Mouse (Mus musculus) megakaryocyte, embryonic 14.5 days (primary cell): ENCODE results near the gene Gm20388. TPM values are rescaled to one million over a fixed set of nuclear protein-coding genes. Genes with fewer than 3 reads are reported as not detected.

Source experiments
- H3K27me3 ChIP-seq: replicated peaks from 2 replicates; pipeline ENCODE3; 2012; ENCODE audit warnings: inconsistent platforms
- H3K36me3 ChIP-seq: replicated peaks from 2 replicates; pipeline ENCODE3; 2012; ENCODE audit warnings: low read length, inconsistent platforms, mixed read lengths
- H3K4me1 ChIP-seq: 2 replicates; pipeline ENCODE4 v1.6.1; 2012; ENCODE audit warnings: inconsistent platforms
- H3K4me3 ChIP-seq: replicated peaks from 2 replicates; pipeline ENCODE3; 2012; ENCODE audit warnings: moderate library complexity, mild to moderate bottlenecking, inconsistent platforms
- H3K9me3 ChIP-seq: 2 replicates; pipeline ENCODE4 v1.6.1; 2012; ENCODE audit warnings: inconsistent platforms
- FLI1 ChIP-seq: IDR thresholded peaks from 2 replicates; pipeline ENCODE4 v1.6.1; 2012; ENCODE audit warnings: low read length, inconsistent platforms, mixed read lengths
- GATA1 ChIP-seq: IDR thresholded peaks from 3 replicates; pipeline ENCODE4 v1.6.1; 2012; ENCODE audit warnings: mixed read lengths, low read length, inconsistent platforms, borderline replicate concordance
- polyA plus RNA-seq: library from polyadenylated mRNA; stranded (reverse); fragments of >175 nt; gene quantifications from 2 replicates; pipeline ENCODE4 v1.2.3, GENCODE M21; 2012; ENCODE audit warnings: low replicate concordance; ENCODE audit not compliant: insufficient read depth

The Gm20388 gene
- polyA plus RNA-seq, 1 experiment, result 111 TPM

DNA sequence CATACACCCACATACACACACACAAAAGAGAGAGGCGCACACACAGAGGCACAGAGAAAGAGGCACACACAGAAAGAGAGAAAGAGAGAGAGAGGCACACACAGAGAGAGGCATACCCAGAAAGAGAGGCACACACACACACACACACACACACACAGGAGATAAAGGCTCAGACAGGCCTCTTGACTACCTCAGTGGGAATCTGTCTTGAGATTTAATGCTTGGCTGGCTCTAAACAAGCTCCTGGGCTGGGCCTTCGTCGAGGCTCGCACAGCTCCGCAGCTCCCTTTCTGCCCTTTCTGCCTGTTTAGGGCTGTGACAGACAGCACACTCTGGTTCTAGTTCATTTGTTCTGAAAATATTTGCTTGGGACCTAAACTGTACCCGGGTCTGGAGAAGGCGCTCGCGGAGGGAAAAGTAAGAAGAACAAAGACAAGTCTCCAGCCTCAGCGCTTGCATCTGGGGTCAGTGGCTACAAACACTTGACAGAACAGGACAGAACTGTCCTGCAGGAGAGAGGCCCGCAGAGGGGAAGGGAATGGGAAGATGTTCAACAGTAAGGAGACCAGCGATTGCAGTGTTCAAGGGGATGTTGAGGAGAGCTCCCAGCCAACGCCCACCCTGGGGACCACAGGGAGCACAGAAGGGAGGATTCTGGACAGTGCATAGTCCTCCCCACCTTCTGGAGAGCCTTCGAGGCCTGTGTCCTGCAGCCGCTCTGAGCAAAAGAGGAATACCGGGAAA is 3880.6 kb downstream of the Gm20388 start:
- no peak for TF ChIP-seq GATA1
- no peak for TF ChIP-seq FLI1
- no peak overlapping the region for H3K4me3 ChIP-seq
- peaks cover 29% of the 10 kb centered on the region for H3K4me1 ChIP-seq
- peaks cover 45% of the 10 kb centered on the region for H3K27me3 ChIP-seq
- no peaks in the 10 kb centered on the region for H3K36me3 ChIP-seq
- H3K9me3 ChIP-seq, result no peaks in the 10 kb centered on the region

DNA sequence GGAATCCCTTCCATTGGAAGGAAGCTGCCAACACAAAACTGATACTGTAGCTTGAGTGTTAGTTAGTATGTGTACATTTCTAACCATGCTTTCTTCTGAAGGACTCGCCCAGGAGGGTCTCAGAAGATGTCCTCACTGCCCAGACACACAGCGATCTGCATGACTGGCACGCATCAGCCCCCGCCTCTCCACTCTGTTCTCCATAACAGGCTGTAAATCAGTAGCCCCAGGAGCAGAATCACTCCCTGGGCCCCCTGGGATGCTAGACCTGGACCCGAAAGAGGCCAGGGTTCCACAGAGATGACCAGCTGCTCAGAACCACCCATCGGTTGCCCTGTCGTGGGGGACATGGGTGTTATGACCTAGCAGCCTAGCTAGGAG is 3881.2 kb downstream of the Gm20388 start:
- Histone ChIP-seq H3K4me1 (peaks cover 29% of the 10 kb centered on the region), H3K36me3 (no peaks in the 10 kb centered on the region), H3K9me3 (no peaks in the 10 kb centered on the region), H3K27me3 (peaks cover 48% of the 10 kb centered on the region), H3K4me3 (no peak overlapping the region)
- TF ChIP-seq GATA1, result no peak
- no peak for TF ChIP-seq FLI1

DNA sequence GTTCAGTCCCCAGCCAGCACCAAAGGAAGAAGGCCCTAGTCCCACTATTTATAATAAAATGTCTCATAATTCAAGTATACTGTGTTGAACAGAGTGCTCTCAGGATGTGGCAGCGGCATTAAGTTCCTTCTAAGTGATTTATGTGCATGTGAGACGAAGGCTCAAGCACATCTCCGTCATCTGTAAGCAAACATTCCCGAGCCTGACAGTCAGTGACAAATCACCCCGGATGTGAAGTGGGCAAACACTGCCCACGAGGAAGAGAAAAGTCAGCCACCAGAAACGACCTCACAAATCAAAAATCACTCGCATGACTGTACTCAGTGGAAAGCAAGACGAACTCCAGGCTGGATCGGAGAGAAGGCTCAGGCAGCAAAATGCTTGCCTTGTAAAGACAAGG is 3883.3 kb downstream of the Gm20388 start:
- H3K9me3 ChIP-seq, result peaks cover 5% of the 10 kb centered on the region; the same call in 1 of the 2 replicates
- TF ChIP-seq FLI1 (no peak), GATA1 (no peak)
- no peaks in the 10 kb centered on the region for H3K36me3 ChIP-seq
- peaks cover 38% of the 10 kb centered on the region for H3K4me1 ChIP-seq
- H3K27me3 ChIP-seq, result peaks cover 58% of the 10 kb centered on the region
- no peak overlapping the region for H3K4me3 ChIP-seq

DNA sequence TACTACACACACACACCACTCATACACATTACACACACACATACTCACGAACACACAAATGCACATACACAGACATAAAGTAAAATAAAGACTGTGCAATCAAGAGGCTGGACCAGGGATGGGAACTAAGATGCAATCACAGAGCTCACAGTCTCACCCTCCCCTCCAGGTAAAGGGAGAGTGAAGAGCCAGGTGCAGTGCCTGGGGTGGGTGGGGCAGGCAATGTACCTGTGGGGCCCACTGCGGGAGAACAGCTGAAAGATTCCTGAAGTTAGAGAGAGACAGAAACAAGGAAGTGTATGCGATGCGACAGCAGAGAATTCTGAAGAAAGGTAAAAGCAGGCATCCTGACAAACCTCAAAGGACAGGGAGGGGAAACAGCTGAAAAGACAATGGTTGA is 3884.1 kb downstream of the Gm20388 start:
- H3K4me1 ChIP-seq, result peaks cover 38% of the 10 kb centered on the region
- peaks cover 55% of the 10 kb centered on the region for H3K27me3 ChIP-seq
- TF ChIP-seq FLI1 (no peak), GATA1 (no peak)
- no peaks in the 10 kb centered on the region for H3K36me3 ChIP-seq
- peaks cover 5% of the 10 kb centered on the region; the same call in 1 of the 2 replicates for H3K9me3 ChIP-seq
- no peak overlapping the region for H3K4me3 ChIP-seq

DNA sequence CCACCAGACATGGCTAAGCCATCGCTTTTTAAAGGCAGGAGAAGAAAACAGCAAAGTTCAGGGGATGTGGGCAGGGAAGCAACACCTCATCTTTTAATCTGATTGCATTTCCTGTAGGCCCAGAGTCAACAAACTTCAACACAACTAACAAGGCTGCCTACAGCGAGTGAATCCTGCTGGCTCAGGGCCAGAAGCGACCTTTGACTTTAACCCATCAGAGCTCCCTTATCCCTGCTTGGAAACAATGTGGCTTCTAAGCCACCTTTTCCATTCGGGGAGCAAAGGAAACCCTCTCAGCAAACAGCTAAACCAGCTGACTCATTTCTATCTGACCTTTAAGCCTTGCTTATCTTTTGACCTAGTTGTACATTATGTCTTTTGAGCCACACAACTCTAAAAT is 3886.1 kb downstream of the Gm20388 start:
- Histone ChIP-seq H3K4me3 (no peak overlapping the region), H3K36me3 (no peaks in the 10 kb centered on the region), H3K27me3 (peaks cover 44% of the 10 kb centered on the region), H3K4me1 (peaks cover 34% of the 10 kb centered on the region), H3K9me3 (peaks cover 15% of the 10 kb centered on the region)
- TF ChIP-seq GATA1 (no peak), FLI1 (no peak)

DNA sequence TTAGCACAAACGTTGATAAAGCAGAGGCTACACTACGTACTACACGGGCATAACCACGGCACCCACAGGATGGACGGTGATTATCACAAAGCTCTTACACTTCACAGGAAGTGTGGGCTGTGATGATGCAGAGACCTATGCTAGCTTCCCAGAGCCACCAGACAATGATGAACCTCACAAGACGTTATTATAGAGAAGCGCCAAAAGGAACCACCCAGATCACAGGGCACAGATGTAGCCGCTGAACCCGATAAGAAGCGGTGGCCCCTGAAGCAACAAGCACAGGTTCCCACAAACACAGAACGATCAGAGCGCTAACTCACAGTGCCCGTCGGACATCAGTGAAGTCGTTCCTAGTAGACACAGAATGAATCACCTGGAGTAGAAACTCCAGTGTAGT is 3887.3 kb downstream of the Gm20388 start:
- Histone ChIP-seq H3K36me3 (no peaks in the 10 kb centered on the region), H3K9me3 (peaks cover 16% of the 10 kb centered on the region), H3K4me3 (no peak overlapping the region), H3K4me1 (peaks cover 34% of the 10 kb centered on the region), H3K27me3 (peaks cover 34% of the 10 kb centered on the region)
- TF ChIP-seq FLI1, result no peak
- TF ChIP-seq GATA1, result no peak

DNA sequence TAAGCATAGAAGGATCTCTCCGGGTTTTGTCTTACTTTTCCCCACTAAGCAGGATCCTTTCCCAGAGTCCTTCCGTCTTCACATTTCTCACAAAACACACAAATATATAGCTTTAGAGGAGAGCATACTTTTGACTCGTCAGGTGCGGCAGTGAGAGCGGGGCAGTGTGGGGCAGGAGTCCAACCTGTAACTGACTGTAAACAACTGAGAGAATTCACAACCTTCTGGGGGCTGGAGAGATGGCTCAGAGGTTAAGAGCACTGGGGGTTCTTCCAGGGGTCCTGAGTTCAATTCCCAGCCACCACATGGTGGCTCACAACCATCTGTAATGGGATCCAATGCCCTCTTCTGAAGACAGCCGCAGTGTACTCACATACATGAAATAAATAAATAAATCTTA is 3888.8 kb downstream of the Gm20388 start:
- Histone ChIP-seq H3K4me1 (peaks cover 30% of the 10 kb centered on the region), H3K9me3 (peaks cover 16% of the 10 kb centered on the region), H3K36me3 (no peaks in the 10 kb centered on the region), H3K27me3 (peaks cover 25% of the 10 kb centered on the region), H3K4me3 (no peak overlapping the region)
- no peak for TF ChIP-seq FLI1
- no peak for TF ChIP-seq GATA1

DNA sequence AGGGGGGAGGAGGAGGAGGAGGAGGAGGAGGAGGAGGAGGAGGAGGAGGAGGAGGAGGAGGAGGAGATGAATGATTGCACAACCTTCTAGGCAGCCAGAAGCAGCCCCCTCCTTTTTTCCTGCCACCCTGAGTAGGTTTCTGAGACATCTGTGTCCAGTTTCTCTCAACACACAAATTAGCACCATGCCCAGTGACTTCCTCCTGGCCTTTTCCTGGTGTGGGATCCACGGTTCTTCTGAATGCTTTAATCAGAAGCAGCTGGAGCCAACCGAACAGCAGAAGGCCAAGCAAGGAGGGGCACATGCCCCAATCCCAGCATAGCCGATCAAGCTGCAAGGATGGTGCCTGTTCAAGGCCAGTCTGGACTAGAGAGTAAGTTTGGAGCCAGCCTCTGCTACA is 3889.2 kb downstream of the Gm20388 start:
- Histone ChIP-seq H3K4me3 (no peak overlapping the region), H3K4me1 (peaks cover 30% of the 10 kb centered on the region), H3K9me3 (peaks cover 16% of the 10 kb centered on the region), H3K36me3 (no peaks in the 10 kb centered on the region), H3K27me3 (peaks cover 21% of the 10 kb centered on the region)
- TF ChIP-seq FLI1 (no peak), GATA1 (no peak)

DNA sequence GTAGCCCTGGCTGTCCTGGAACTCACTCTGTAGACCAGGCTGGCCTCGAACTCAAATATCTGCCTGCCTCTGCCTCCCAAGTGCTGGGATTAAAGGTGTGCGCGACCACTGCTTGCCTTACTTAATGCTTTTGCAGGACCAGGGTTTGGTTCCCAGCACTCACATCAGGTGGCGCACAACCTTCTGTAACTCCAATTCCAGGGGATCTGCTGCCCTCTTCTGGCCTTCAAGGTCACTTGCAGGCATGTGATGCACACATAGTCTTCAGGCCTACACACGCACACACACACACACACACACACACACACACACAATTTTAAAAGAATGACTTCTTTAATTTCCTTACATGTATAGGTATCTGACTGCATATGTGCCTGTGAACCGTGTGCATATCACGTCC is 3890.2 kb downstream of the Gm20388 start:
- peaks cover 21% of the 10 kb centered on the region for H3K27me3 ChIP-seq

DNA sequence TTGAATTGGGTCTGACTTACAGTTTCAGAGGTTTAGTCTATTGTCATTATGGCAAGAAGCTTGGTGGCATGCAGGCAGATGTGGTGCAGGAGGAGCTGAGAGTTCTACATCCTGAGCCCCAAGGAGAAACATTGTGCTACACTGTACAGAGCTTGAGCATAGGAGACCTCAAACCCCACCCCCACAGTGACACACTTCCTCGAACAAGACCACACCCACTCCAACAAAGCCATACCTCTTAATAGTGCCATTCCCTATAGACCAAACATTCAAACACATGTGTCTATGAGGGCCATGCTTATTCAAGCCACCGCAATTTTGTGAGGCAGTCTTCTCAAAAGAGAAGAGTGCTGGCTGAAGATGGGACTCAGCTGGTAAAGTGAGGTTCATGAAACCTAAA is 3890.9 kb downstream of the Gm20388 start:
- Histone ChIP-seq H3K4me1 (peaks cover 41% of the 10 kb centered on the region), H3K36me3 (no peaks in the 10 kb centered on the region), H3K9me3 (peaks cover 16% of the 10 kb centered on the region), H3K4me3 (no peak overlapping the region), H3K27me3 (peaks cover 19% of the 10 kb centered on the region)
- TF ChIP-seq FLI1 (no peak), GATA1 (no peak)

More for the DNA sequence above, 3890.2 kb downstream of the Gm20388 start:
- H3K36me3 ChIP-seq, result no peaks in the 10 kb centered on the region
- H3K4me3 ChIP-seq, result no peak overlapping the region
- H3K9me3 ChIP-seq, result peaks cover 16% of the 10 kb centered on the region
- H3K4me1 ChIP-seq, result peaks cover 38% of the 10 kb centered on the region
- no peak for TF ChIP-seq GATA1
- TF ChIP-seq FLI1, result no peak

DNA sequence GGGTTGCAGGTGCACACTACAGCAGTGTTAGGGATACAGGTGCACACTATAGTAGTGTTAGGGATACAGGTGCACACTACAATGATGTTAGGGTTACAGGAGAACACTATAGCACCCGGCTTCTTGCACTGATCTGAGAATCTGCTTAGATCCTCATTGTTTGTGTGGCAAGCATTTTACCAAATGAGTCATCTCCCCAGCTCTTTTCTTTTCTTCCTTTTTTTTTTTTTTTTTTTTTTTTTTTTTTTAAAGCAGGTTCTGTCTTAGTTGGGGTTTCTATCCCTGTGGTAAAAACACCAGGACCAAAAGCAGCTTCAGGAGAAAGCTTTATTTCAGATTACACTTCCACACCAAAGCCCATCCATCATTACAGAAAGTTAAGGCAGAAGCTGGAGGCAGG is 3893.0 kb downstream of the Gm20388 start:
- H3K9me3 ChIP-seq, result peaks cover 11% of the 10 kb centered on the region
- peaks cover 36% of the 10 kb centered on the region for H3K4me1 ChIP-seq
- H3K36me3 ChIP-seq, result no peaks in the 10 kb centered on the region
- peaks cover 7% of the 10 kb centered on the region for H3K27me3 ChIP-seq
- TF ChIP-seq FLI1 (no peak), GATA1 (no peak)
- H3K4me3 ChIP-seq, result peak overlapping the region; percentile 42

DNA sequence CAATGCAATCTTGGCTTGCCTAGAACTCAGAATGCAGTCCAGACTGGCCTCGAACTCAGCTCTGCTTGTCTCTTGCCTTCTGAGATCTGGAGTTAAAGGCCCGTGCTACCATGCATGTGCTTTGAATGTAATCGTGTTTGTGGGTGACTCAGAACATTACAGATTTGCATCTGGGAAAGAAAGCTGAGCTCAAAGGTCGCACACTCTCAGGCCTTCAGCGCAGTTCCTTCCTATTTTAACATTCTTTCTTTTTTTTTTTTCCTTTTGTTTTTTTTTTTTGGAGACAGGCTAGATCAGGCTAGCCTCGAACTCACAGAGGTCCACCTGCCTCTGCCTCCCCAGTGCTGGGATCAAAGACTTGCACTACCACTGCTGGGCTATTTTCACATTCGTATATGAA is 3893.9 kb downstream of the Gm20388 start:
- TF ChIP-seq FLI1 (no peak), GATA1 (no peak)
- Histone ChIP-seq H3K9me3 (peaks cover 11% of the 10 kb centered on the region), H3K27me3 (peaks cover 7% of the 10 kb centered on the region), H3K4me1 (peaks cover 35% of the 10 kb centered on the region), H3K36me3 (no peaks in the 10 kb centered on the region), H3K4me3 (no peak overlapping the region)
